Mouse (Mus musculus) testis, adult 2 months (tissue): ENCODE results near the gene Adi1. TPM values are rescaled to one million over a fixed set of nuclear protein-coding genes. Genes with fewer than 3 reads are reported as not detected.

Experiments used
- H3K27ac ChIP-seq: fragments of 200-500 bp; 2 replicates; pipeline ENCODE4 v1.5.1; 2012; ENCODE audit warnings: low read depth, low read length; ENCODE audit not compliant: control insufficient read depth, insufficient read depth
- H3K27me3 ChIP-seq: fragments of 200-500 bp; 2 replicates; pipeline ENCODE4 v1.6.1; 2012; ENCODE audit warnings: mild to moderate bottlenecking, low read length, moderate library complexity; ENCODE audit not compliant: control insufficient read depth, insufficient read depth
- H3K36me3 ChIP-seq: fragments of 200-500 bp; 2 replicates; pipeline ENCODE4 v1.6.1; 2012; ENCODE audit warnings: mild to moderate bottlenecking, low read length; ENCODE audit not compliant: control insufficient read depth, insufficient read depth
- H3K4me1 ChIP-seq: fragments of 200-500 bp; 2 replicates; pipeline ENCODE4 v1.6.1; 2012; ENCODE audit warnings: low read length; ENCODE audit not compliant: control insufficient read depth, insufficient read depth
- H3K4me3 ChIP-seq: fragments of 200-500 bp; 2 replicates; pipeline ENCODE4 v1.5.1; 2012; ENCODE audit warnings: low read depth, mild to moderate bottlenecking, low read length, moderate library complexity, mixed read lengths; ENCODE audit not compliant: control insufficient read depth
- CTCF ChIP-seq: fragments of 200-500 bp; IDR thresholded peaks from 2 replicates; pipeline ENCODE4 v1.5.1; 2012; ENCODE audit warnings: low read depth, mild to moderate bottlenecking, inconsistent platforms, low read length, moderate library complexity; ENCODE audit not compliant: control insufficient read depth, insufficient read depth, insufficient replicate concordance
- POLR2A ChIP-seq: fragments of 200-500 bp; IDR thresholded peaks from 2 replicates; pipeline ENCODE4 v1.6.1; 2012; ENCODE audit warnings: low read depth, mild to moderate bottlenecking, inconsistent platforms, low read length, moderate library complexity; ENCODE audit not compliant: control insufficient read depth
- polyA plus RNA-seq: library from polyadenylated mRNA; depleted of rRNA; stranded (reverse); fragments of >200 nt; gene quantifications from 2 replicates; pipeline ENCODE4 v1.2.3, GENCODE M21; 2012; rRNA removed

The Adi1 gene
- polyA plus RNA-seq, 1 experiment = 4.1 TPM

DNA sequence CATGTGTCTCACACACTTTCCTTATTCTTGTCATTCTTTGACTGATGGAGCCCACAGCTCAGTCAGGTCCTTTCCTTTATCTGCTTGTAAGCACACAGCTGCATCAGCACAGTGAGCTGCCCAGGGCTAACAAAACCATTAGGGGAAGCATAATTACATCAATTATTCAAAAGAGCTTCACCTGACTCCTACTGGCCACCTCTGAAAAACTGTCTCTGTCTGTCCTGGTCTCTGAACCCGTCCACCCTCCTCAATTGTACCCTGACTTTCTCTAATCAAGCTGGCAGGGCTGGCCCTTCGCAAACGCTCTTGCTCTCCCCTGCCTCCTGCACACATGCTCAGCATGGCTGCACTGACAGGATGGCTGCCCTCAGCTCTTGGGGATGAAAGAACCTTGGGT lies 49.3 kb downstream of the Adi1 start:
- TF ChIP-seq CTCF = no peak
- no peak for TF ChIP-seq POLR2A
- H3K4me3 ChIP-seq = no peak overlapping the region
- no peak overlapping the region for H3K27ac ChIP-seq
- no peaks in the 10 kb centered on the region for H3K27me3 ChIP-seq
- H3K4me1 ChIP-seq = no peaks in the 10 kb centered on the region
- no peaks in the 10 kb centered on the region; the same call in 1 of the 2 replicates for H3K36me3 ChIP-seq

DNA sequence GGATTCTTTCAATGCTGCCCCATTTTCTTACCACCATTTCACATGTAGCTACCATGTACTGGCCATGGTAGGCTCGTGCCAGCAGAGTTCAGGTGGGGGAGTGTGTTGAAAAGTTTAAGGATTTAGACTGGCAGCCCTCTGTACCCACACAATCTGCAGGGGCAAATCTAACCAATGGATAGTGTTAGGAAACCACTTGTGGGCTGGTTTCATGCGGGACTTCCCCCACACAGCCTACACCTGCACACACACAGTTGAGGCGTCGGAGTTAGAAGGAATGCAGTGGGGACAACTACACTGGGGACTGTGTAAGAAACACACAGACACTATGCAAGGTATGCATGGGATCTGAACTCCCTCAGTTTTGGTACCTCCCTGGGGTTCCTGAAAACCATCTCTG lies 51.2 kb downstream of the Adi1 start:
- H3K36me3 ChIP-seq = no peaks in the 10 kb centered on the region
- H3K4me1 ChIP-seq = no peaks in the 10 kb centered on the region
- TF ChIP-seq CTCF (no peak), POLR2A (no peak)
- H3K27ac ChIP-seq = no peak overlapping the region
- H3K27me3 ChIP-seq = no peaks in the 10 kb centered on the region
- H3K4me3 ChIP-seq = no peak overlapping the region

DNA sequence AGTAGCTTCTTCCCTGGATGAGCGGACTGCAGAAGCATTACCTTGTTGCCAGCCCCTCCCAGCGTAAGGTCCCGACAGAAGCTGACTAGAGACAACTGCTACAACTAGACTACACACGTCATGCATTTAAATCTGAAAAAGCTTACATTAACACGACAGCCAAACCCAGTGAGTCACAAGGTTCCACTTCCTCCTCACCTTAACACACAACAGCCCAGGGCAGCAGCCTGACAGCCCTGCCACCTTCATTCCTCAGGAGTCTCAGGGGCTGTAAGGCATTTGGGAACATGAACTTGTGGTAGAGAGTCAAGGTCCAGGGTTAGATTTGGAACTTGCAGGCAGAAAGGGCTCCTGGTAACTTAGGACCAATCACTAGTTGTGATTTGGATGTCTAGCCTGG lies 52.0 kb downstream of the Adi1 start:
- Histone ChIP-seq H3K27ac (no peak overlapping the region), H3K27me3 (no peaks in the 10 kb centered on the region), H3K36me3 (no peaks in the 10 kb centered on the region; the same call in 1 of the 2 replicates), H3K4me1 (no peaks in the 10 kb centered on the region), H3K4me3 (no peak overlapping the region)
- TF ChIP-seq CTCF (no peak), POLR2A (no peak)

Other genes with a start within 250 kb of the Adi1 start
- gene Dcdc2c, start 122.8 kb upstream of the Adi1 start, polyA plus RNA-seq = 19.6 and 20.2 TPM in 2 replicates
- gene Allc, start 92.7 kb upstream of the Adi1 start, polyA plus RNA-seq = 295 and 340 TPM in 2 replicates
- gene Colec11, start 51.9 kb upstream of the Adi1 start, polyA plus RNA-seq = 1.2 and 1.4 TPM in 2 replicates
- gene Rps7, start 39.3 kb upstream of the Adi1 start, polyA plus RNA-seq = 312 and 337 TPM in 2 replicates
- gene Rnaseh1, start 25.6 kb upstream of the Adi1 start, polyA plus RNA-seq = 10.7 and 10.9 TPM in 2 replicates
- 25.3 TPM in 2 replicates for gene Trappc12, start 75.2 kb downstream of the Adi1 start, polyA plus RNA-seq
- 25.0 and 25.7 TPM in 2 replicates for gene Eipr1, start 76.6 kb downstream of the Adi1 start, polyA plus RNA-seq